Mouse (Mus musculus): ENCODE measurements at regions not wholly inside any gene's neighbourhood (a gene's known extent, or its start where the extent isn't known, plus 50 kb on each side); places are given as distances from the start of the nearest gene placed in this dataset.

GRCm38 (mm10) chr16:23672375-23672774, 151.8 kb upstream of the Masp1 start:
- no peak for DNase-seq

DNA sequence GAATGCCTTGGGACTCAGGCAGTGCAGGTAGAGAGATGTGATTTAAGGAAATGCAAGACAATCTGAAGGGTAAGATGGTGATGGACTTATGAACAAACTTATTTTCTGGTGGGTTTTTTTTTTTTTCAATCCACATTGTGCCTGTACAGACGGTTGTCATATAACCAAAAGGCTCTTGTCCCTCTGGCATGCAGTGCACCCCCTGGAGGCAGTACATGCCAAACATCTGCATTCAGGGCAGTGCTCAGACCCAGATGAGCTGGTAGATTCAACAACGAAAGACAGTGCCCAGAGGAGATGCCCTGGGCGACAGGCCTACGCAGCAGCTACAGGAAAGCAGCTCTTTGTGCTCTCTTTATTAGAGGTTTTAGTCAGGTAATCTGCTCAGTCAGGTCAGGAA, 149.5 kb upstream of the Masp1 start:
- DNase-seq = no peak

DNA sequence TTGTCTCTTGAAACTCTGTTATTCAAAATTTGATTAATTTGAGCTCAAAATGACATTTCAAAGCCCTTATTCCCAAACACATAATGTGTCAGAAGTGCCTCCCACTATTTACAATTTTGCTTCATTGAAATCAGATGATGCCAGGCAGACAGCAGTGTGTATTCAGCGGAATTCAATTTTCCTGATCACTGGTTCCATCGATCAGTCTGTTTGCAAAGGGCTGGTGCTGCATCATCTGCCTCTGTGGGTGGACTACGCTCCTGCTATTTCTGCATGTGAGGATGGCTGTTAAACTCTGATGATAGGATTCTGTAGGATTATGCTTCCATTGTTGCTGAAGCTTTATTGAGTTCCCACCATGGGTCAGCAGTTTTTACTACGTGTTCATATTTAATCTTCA, 149.0 kb upstream of the Masp1 start:
- peak; percentile 26 for DNase-seq
